Mouse (Mus musculus) frontal cortex, postnatal 14 days (tissue): ENCODE data around the gene Slc13a5.

Source experiments
- DNase-seq, 2 experiments: peaks; one replicate each; pipeline ENCODE4 v3.0.0; 2022; ENCODE audit warnings: low spot score in 2 of 2

The Slc13a5 gene

DNA sequence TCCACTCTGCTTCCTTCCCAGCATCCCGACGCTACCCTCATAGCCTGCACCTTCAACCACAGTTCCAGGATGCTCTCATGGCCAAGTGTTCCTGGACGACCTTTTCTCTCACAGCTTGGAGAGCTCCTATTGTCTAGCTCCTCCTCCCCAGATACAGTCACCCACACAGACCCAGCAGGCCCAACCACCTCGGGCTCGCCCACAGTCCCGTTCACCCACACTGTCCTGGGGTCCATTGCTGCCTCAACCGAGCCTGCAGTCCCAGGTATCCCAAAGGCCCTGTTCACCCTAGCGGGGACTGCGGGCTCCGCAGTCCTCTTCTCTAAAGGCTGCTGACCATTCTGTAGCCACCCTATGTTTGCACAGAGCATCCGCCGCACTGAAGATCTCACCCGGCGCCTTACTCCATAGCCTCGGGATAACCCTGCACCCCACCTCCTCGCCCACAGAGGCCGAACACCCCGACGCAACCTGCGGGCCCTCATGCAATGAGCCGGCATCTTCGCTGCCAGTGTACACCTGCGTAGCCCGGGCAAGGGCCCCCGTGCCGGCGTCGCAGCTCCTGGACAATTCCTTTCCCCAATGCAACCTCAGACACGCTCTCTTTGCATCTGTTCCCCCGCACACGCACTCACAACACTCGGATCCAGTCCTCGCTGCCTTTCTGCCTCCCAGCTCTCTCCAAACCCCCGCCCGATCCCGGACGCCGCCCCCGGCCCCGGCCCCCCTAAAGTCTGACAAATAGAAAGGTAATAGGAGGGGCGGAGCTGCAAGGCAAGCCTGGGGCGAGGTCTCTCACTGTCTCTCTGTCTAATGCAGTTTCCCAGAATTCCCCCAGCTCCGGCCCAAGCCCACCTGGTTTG is 60.5 kb downstream of the Slc13a5 start, which contains the start of gene Gm43951:
Gene Gm43951 (minus strand): TSS at position 500 of the 863 bp plus-strand sequence.
- no peak for DNase-seq

DNA sequence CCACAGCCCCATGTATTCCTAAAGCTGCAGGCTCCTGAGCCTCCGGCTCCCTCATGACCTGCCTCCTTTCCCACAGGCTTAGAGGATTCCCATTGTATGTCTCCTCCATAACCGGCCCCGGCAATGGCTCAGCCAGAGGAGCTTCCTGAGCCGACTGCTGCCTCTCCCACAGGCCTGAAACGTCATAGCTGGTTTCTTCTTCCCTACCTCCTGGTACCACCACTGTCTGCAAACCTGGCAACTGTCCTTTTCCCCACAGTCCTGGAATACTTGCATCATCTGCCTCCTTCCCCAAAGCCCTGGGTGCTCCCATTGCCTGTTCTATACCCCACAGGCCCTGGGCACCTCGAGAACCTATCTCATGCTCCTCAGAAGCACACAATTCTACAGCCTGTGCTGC is 61.8 kb downstream of the Slc13a5 start:
- no peak for DNase-seq

DNA sequence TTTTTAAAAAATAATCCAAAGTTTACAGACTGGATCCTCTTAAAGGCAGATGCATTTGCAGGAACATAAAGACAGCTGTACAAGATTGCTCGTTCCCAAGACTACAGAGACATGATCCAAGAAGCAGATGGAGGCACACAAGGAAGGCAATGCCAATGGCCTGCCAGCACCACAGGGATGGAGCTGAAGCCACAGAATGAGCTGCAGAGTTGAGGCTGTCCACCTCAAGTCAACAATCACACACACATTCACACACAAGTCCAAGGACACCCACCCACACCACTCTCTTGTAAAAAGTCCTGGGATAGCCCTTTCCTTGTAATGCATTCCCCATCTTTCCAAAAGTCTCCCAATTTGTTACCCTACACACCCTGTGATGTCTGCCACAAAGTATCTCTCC is 63.6 kb downstream of the Slc13a5 start:
- no peak for DNase-seq

DNA sequence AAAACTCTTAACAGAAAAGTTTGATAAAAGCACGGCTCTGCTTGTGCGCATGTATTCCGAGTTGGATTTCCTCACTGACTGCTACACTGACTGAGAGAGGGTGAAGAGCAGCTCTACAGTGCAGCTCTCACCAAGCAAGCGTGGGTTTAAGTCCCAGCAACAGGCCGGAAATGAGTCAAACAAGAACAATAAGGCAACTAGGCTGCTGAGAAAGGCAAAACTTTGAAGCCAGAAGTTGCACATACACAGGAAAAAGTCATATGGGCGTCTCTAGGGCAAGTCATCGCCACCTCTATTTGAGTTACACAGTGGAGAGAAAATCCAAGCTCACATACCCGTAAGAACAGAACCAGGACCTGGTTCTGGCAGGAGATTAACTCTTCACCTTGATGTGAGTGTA is 70.5 kb downstream of the Slc13a5 start:
- DNase-seq = no peak

DNA sequence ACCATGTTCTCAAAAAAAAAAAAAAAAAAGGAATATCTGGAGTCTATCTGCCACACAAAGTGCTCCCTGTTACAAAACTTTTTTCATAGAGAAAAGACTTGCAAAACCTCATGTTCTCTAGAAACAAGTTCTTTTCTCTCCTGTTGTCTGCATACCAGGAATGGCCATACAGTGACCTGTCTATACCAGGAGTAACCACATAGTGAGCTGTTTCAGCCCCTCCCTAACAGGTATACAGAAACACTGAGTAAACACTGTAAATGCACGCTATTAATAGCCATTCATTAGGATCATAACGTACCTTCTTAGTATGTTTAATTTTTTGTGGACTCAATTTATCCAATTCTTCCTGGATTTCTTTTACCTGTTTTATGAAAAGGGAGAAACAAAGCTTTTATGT is 72.8 kb downstream of the Slc13a5 start:
- DNase-seq = no peak
